Mouse (Mus musculus): ENCODE measurements at regions not wholly inside any gene's neighbourhood (a gene's known extent, or its start where the extent isn't known, plus 50 kb on each side); places are given as distances from the start of the nearest gene placed in this dataset.

GRCm38 (mm10) chr3:15224452-15224851 lies 107.7 kb downstream of the Gm9733 start:
- Histone ChIP-seq H3K9ac (ENCODE audit: low read depth, low read length) (no peak overlapping the region), H3K36me3 (ENCODE audit: control insufficient read depth, insufficient read depth, low read length) (no peaks in the 10 kb centered on the region), H3K27me3 (replicated peaks; ENCODE audit: control insufficient read depth, insufficient read depth, low read length) (no peaks in the 10 kb centered on the region), H3K4me1 (ENCODE audit: control insufficient read depth, insufficient read depth, low read depth, low read length) (no peaks in the 10 kb centered on the region), H3K4me2 (ENCODE audit: low read length) (no peak overlapping the region), H3K9me3 (ENCODE audit: control insufficient read depth, low read length) (no peaks in the 10 kb centered on the region), H3K27ac (ENCODE audit: low read depth, low read length) (no peak overlapping the region), H3K4me3 (ENCODE audit: low read length) (no peak overlapping the region)
- 69% methylated on average over 1 of the region's 1 CpGs for WGBS
- no peak for ATAC-seq

DNA sequence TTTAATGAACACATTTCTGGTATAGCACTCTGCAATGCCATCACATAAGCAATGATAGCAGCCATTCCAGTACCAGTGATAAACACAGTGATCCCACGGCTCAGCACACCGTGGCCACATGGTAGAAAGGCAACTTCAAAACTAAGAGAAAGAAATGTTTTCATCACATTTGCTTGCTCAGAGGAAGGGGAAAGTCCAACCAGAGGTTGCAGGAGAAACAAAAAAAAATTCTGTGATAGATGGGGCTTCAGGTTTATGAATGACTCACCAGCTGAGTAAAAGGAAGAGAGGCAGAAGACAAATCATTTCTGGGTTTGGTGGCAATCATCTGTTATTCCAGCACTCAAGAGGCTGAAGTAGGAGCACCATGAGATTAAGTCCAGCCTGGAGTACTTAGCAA lies 103.5 kb downstream of the Gm9733 start:
- H3K4me1 ChIP-seq (ENCODE audit: control insufficient read depth, insufficient read depth, low read depth, low read length) = no peaks in the 10 kb centered on the region
- no peak overlapping the region for H3K9ac ChIP-seq (ENCODE audit: low read depth, low read length)
- H3K27ac ChIP-seq (ENCODE audit: low read depth, low read length) = no peak overlapping the region
- H3K4me3 ChIP-seq (ENCODE audit: low read length) = no peak overlapping the region
- ATAC-seq = no peak
- no peaks in the 10 kb centered on the region for H3K27me3 ChIP-seq (replicated peaks; ENCODE audit: control insufficient read depth, insufficient read depth, low read length)
- 91% methylated on average over 2 of the region's 2 CpGs for WGBS
- no peaks in the 10 kb centered on the region for H3K36me3 ChIP-seq (ENCODE audit: control insufficient read depth, insufficient read depth, low read length)
- H3K4me2 ChIP-seq (ENCODE audit: low read length) = no peak overlapping the region
- H3K9me3 ChIP-seq (ENCODE audit: control insufficient read depth, low read length) = no peaks in the 10 kb centered on the region

DNA sequence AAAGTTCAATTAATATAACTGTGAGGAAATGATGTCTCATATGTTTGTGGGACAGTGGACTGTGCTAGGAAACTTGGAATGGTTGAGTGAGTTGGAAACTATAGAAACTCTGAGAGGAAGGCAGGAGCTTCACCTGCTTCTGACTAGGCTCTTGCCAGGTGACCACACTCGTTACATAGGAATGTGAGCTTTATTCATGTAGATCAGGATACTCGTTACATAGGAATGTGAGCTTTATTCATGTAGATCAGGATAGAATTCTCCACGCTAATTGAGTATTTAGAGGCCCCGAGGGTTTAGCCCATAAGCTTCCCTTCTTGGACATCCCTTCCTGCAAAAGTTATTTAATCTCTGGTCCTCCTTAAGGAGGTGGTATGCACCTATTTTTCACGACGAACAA lies 101.9 kb downstream of the Gm9733 start:
- no peak overlapping the region for H3K27ac ChIP-seq (ENCODE audit: low read depth, low read length)
- H3K9ac ChIP-seq (ENCODE audit: low read depth, low read length) = no peak overlapping the region
- no peaks in the 10 kb centered on the region for H3K4me1 ChIP-seq (ENCODE audit: control insufficient read depth, insufficient read depth, low read depth, low read length)
- WGBS = 75% methylated on average over 6 of the region's 6 CpGs
- H3K4me3 ChIP-seq (ENCODE audit: low read length) = no peak overlapping the region
- H3K36me3 ChIP-seq (ENCODE audit: control insufficient read depth, insufficient read depth, low read length) = no peaks in the 10 kb centered on the region
- no peak for ATAC-seq
- no peak overlapping the region for H3K4me2 ChIP-seq (ENCODE audit: low read length)
- no peaks in the 10 kb centered on the region for H3K27me3 ChIP-seq (replicated peaks; ENCODE audit: control insufficient read depth, insufficient read depth, low read length)
- no peaks in the 10 kb centered on the region for H3K9me3 ChIP-seq (ENCODE audit: control insufficient read depth, low read length)

- no peak overlapping the region for H3K4me2 ChIP-seq (ENCODE audit: low read length)
- no peak overlapping the region for H3K9ac ChIP-seq (ENCODE audit: low read depth, low read length)
- no peak overlapping the region for H3K27ac ChIP-seq (ENCODE audit: low read depth, low read length)
- H3K9me3 ChIP-seq (ENCODE audit: control insufficient read depth, low read length) = no peaks in the 10 kb centered on the region
- no peaks in the 10 kb centered on the region for H3K36me3 ChIP-seq (ENCODE audit: control insufficient read depth, insufficient read depth, low read length)
- H3K4me1 ChIP-seq (ENCODE audit: control insufficient read depth, insufficient read depth, low read depth, low read length) = no peaks in the 10 kb centered on the region
- 51% methylated on average over 3 of the region's 3 CpGs for WGBS
- H3K27me3 ChIP-seq (replicated peaks; ENCODE audit: control insufficient read depth, insufficient read depth, low read length) = no peaks in the 10 kb centered on the region
- ATAC-seq = no peak
- no peak overlapping the region for H3K4me3 ChIP-seq (ENCODE audit: low read length)
Measured at GRCm38 (mm10) chr3:15231433-15231832, 100.7 kb downstream of the Gm9733 start.

GRCm38 (mm10) chr3:15237817-15238432 lies 94.2 kb downstream of the Gm9733 start:
- Histone ChIP-seq H3K27me3 (replicated peaks; ENCODE audit: control insufficient read depth, insufficient read depth, low read length) (no peaks in the 10 kb centered on the region), H3K9ac (ENCODE audit: low read depth, low read length) (no peak overlapping the region), H3K4me3 (ENCODE audit: low read length) (no peak overlapping the region), H3K27ac (ENCODE audit: low read depth, low read length) (no peak overlapping the region), H3K4me2 (ENCODE audit: low read length) (no peak overlapping the region), H3K36me3 (ENCODE audit: control insufficient read depth, insufficient read depth, low read length) (no peaks in the 10 kb centered on the region), H3K9me3 (ENCODE audit: control insufficient read depth, low read length) (no peaks in the 10 kb centered on the region), H3K4me1 (ENCODE audit: control insufficient read depth, insufficient read depth, low read depth, low read length) (no peaks in the 10 kb centered on the region)
- 83% methylated on average over 5 of the region's 5 CpGs for WGBS
- no peak for ATAC-seq

- Histone ChIP-seq H3K4me3 (ENCODE audit: low read length) (no peak overlapping the region), H3K27me3 (replicated peaks; ENCODE audit: control insufficient read depth, insufficient read depth, low read length) (no peaks in the 10 kb centered on the region), H3K9me3 (ENCODE audit: control insufficient read depth, low read length) (no peaks in the 10 kb centered on the region), H3K27ac (ENCODE audit: low read depth, low read length) (no peak overlapping the region), H3K36me3 (ENCODE audit: control insufficient read depth, insufficient read depth, low read length) (no peaks in the 10 kb centered on the region), H3K4me1 (ENCODE audit: control insufficient read depth, insufficient read depth, low read depth, low read length) (no peaks in the 10 kb centered on the region), H3K4me2 (ENCODE audit: low read length) (no peak overlapping the region), H3K9ac (ENCODE audit: low read depth, low read length) (no peak overlapping the region)
- no peak for ATAC-seq
Measured at GRCm38 (mm10) chr3:15242388-15242787, 89.7 kb downstream of the Gm9733 start.

- no peak for ATAC-seq
- H3K4me1 ChIP-seq (ENCODE audit: control insufficient read depth, insufficient read depth, low read depth, low read length) = no peaks in the 10 kb centered on the region
- H3K27ac ChIP-seq (ENCODE audit: low read depth, low read length) = no peak overlapping the region
- 76% methylated on average over 5 of the region's 5 CpGs for WGBS
- no peaks in the 10 kb centered on the region for H3K9me3 ChIP-seq (ENCODE audit: control insufficient read depth, low read length)
- H3K36me3 ChIP-seq (ENCODE audit: control insufficient read depth, insufficient read depth, low read length) = no peaks in the 10 kb centered on the region
- H3K9ac ChIP-seq (ENCODE audit: low read depth, low read length) = no peak overlapping the region
- no peaks in the 10 kb centered on the region for H3K27me3 ChIP-seq (replicated peaks; ENCODE audit: control insufficient read depth, insufficient read depth, low read length)
- no peak overlapping the region for H3K4me2 ChIP-seq (ENCODE audit: low read length)
- H3K4me3 ChIP-seq (ENCODE audit: low read length) = no peak overlapping the region
Measured at GRCm38 (mm10) chr3:15243584-15243983, 88.5 kb downstream of the Gm9733 start.

DNA sequence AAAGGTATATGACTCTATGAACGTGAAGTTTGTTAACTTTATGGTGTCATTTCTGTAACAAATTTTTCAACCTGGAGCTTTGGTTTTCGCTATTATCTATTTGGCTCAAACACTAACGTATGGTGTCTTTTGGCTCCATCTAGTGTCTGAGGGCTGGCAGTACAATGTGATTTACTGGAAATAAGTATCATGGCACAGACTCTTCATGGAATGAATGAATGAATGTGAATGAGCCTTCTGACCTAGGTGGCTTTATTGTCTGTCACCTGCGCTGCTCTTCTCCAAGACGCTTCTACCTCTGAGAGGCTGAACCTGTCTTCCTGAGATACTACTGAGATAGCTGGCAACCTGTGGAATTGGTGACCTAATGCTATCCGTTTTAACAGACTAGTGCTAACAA lies 87.1 kb downstream of the Gm9733 start:
- Histone ChIP-seq H3K9me3 (ENCODE audit: control insufficient read depth, low read length) (no peaks in the 10 kb centered on the region), H3K27me3 (replicated peaks; ENCODE audit: control insufficient read depth, insufficient read depth, low read length) (no peaks in the 10 kb centered on the region), H3K4me1 (ENCODE audit: control insufficient read depth, insufficient read depth, low read depth, low read length) (no peaks in the 10 kb centered on the region), H3K4me2 (ENCODE audit: low read length) (no peak overlapping the region), H3K9ac (ENCODE audit: low read depth, low read length) (no peak overlapping the region), H3K4me3 (ENCODE audit: low read length) (no peak overlapping the region), H3K36me3 (ENCODE audit: control insufficient read depth, insufficient read depth, low read length) (no peaks in the 10 kb centered on the region), H3K27ac (ENCODE audit: low read depth, low read length) (no peak overlapping the region)
- whole genome bisulfite sequencing = 21% methylated on average over 6 of the region's 6 CpGs
- peak; percentile 82 for ATAC-seq
